Mouse (Mus musculus) lung, embryonic 14.5 days (tissue): Measurements from ENCODE around the gene Emg1. TPM values are rescaled to one million over a fixed set of nuclear protein-coding genes. Genes with fewer than 3 reads are reported as not detected.
"Not testable (repeated sequence)": the region's sequence is repeated elsewhere in the genome, so short reads cannot be mapped to it uniquely, and the experiment has no call there.

Experiments
- ATAC-seq: fragments of 200-750 bp; cut with Nextera tagmentation; 2 replicates; pipeline ENCODE4 v1.8.0; 2017; ENCODE audit warnings: mild to moderate bottlenecking, moderate TSS enrichment, moderate library complexity; ENCODE audit not compliant: insufficient read depth
- DNase-seq: peaks from one replicate; pipeline ENCODE4 v3.0.0-alpha.2; 2015
- H3K27ac ChIP-seq: fragments of 300-500 bp; sonication (generic); 2 replicates; pipeline ENCODE4 v1.5.1; 2014; ENCODE audit warnings: low read depth, mild to moderate bottlenecking, moderate library complexity
- H3K27me3 ChIP-seq: fragments of 300-500 bp; sonication (generic); 2 replicates; pipeline ENCODE4 v1.6.1; 2014; ENCODE audit warnings: low read length, control low read depth; ENCODE audit not compliant: insufficient read depth
- H3K36me3 ChIP-seq: fragments of 300-500 bp; sonication (generic); 2 replicates; pipeline ENCODE4 v1.6.1; 2014; ENCODE audit warnings: control low read depth; ENCODE audit not compliant: insufficient read depth
- H3K4me1 ChIP-seq: fragments of 300-500 bp; sonication (generic); 2 replicates; pipeline ENCODE4 v1.6.1; 2014; ENCODE audit warnings: antibody characterized with exemption, control low read depth; ENCODE audit not compliant: insufficient read depth
- H3K4me2 ChIP-seq: fragments of 300-500 bp; sonication (generic); 2 replicates; pipeline ENCODE4 v1.6.1; 2014; ENCODE audit warnings: mild to moderate bottlenecking
- H3K4me3 ChIP-seq: fragments of 300-500 bp; sonication (generic); 2 replicates; pipeline ENCODE4 v1.5.1; 2014; ENCODE audit warnings: low read depth, low read length
- H3K9ac ChIP-seq: fragments of 300-500 bp; sonication (generic); 2 replicates; pipeline ENCODE4 v1.6.1; 2014
- H3K9me3 ChIP-seq: fragments of 300-500 bp; sonication (generic); 2 replicates; pipeline ENCODE4 v1.6.1; 2016; ENCODE audit warnings: low read depth, low read length, control low read depth
- CTCF ChIP-seq: IDR thresholded peaks from 2 replicates; pipeline ENCODE4 v1.5.1; 2016; ENCODE audit warnings: antibody characterized with exemption, low read depth
- WGBS: fragments of 180-500 bp; shearing (Covaris S2); extraction: QIAGEN DNeasy Blood & Tissue Kit; methylation state at CpG from one replicate; pipeline ENCODE4 v1.1.7; 2014; 5-methylcytosine and 5-hydroxymethylcytosine counted together
- polyA plus RNA-seq: library from polyadenylated mRNA; unstranded; fragments of >200 nt; fragmentation: Nextera tagmentation; extraction: Ambion mirVana; gene quantifications from 2 replicates; pipeline ENCODE4 v1.2.1, GENCODE M21; 2014

Emg1 gene
- polyA plus RNA-seq, 1 experiment from 2014 or later = 228 TPM

GRCm38 (mm10) chr6:124688151-124688758 lies 23.7 kb downstream of the Emg1 start:
- no peak for ATAC-seq
- WGBS = 73% methylated on average over 8 of the region's 8 CpGs
- Histone ChIP-seq H3K27me3 (no peaks in the 10 kb centered on the region), H3K36me3 (no peaks in the 10 kb centered on the region), H3K9me3 (no peaks in the 10 kb centered on the region), H3K9ac (no peak overlapping the region; the same call in 1 of the 2 replicates), H3K4me1 (no peaks in the 10 kb centered on the region), H3K4me2 (no peak overlapping the region), H3K27ac (no peak overlapping the region), H3K4me3 (no peak overlapping the region)
- no peak for DNase-seq
- no peak for TF ChIP-seq CTCF

- not testable (repeated sequence) for H3K4me1 ChIP-seq, H3K9me3 ChIP-seq, ATAC-seq, H3K4me2 ChIP-seq, DNase-seq, H3K27me3 ChIP-seq, H3K4me3 ChIP-seq, H3K27ac ChIP-seq, H3K36me3 ChIP-seq, H3K9ac ChIP-seq
- WGBS = 64% methylated on average over 1 of the region's 1 CpGs
Measured at GRCm38 (mm10) chr6:124686644-124687043, 25.3 kb downstream of the Emg1 start.

- no peak overlapping the region for H3K9ac ChIP-seq
- no peaks in the 10 kb centered on the region for H3K36me3 ChIP-seq
- WGBS = 82% methylated on average over 12 of the region's 12 CpGs
- ATAC-seq (no peak), DNase-seq (no peak)
- TF ChIP-seq CTCF = no peak
- no peaks in the 10 kb centered on the region for H3K27me3 ChIP-seq
- no peak overlapping the region for H3K4me3 ChIP-seq
- H3K27ac ChIP-seq = no peak overlapping the region
- no peaks in the 10 kb centered on the region for H3K9me3 ChIP-seq
- H3K4me2 ChIP-seq = no peak overlapping the region
- H3K4me1 ChIP-seq = peaks cover 4% of the 10 kb centered on the region; the same call in 1 of the 2 replicates
Measured at GRCm38 (mm10) chr6:124685606-124686386, 26.2 kb downstream of the Emg1 start.

- peak; percentile 90 for ATAC-seq
Measured at GRCm38 (mm10) chr6:124683591-124684417, 28.2 kb downstream of the Emg1 start.

GRCm38 (mm10) chr6:124682291-124682690 lies 29.7 kb downstream of the Emg1 start:
- H3K4me2 ChIP-seq, H3K4me1 ChIP-seq, H3K36me3 ChIP-seq, DNase-seq, H3K9ac ChIP-seq, H3K27ac ChIP-seq, H3K27me3 ChIP-seq, ATAC-seq, H3K4me3 ChIP-seq, H3K9me3 ChIP-seq: not testable (repeated sequence)
- 64% methylated on average over 6 of the region's 6 CpGs for WGBS

More at GRCm38 (mm10) chr6:124683591-124684417, 28.2 kb downstream of the Emg1 start:
- DNase-seq = peak; percentile 62
- H3K27ac ChIP-seq = peak overlapping the region; percentile 42; the same call in 1 of the 2 replicates
- no peaks in the 10 kb centered on the region for H3K27me3 ChIP-seq
- no peak overlapping the region for H3K9ac ChIP-seq
- H3K4me2 ChIP-seq = no peak overlapping the region
- H3K4me3 ChIP-seq = no peak overlapping the region
- H3K4me1 ChIP-seq = peaks cover 4% of the 10 kb centered on the region; the same call in 1 of the 2 replicates
- TF ChIP-seq CTCF = no peak
- WGBS = 68% methylated on average over 14 of the region's 14 CpGs
- H3K9me3 ChIP-seq = no peaks in the 10 kb centered on the region
- no peaks in the 10 kb centered on the region for H3K36me3 ChIP-seq

GRCm38 (mm10) chr6:124679486-124679885 lies 32.5 kb downstream of the Emg1 start:
- H3K9me3 ChIP-seq = no peaks in the 10 kb centered on the region
- H3K27ac ChIP-seq = no peak overlapping the region
- no peak overlapping the region for H3K4me2 ChIP-seq
- WGBS = 88% methylated on average over 3 of the region's 3 CpGs
- DNase-seq = no peak
- no peak overlapping the region for H3K9ac ChIP-seq
- H3K4me3 ChIP-seq = no peak overlapping the region
- H3K36me3 ChIP-seq = no peaks in the 10 kb centered on the region
- no peak for ATAC-seq
- H3K4me1 ChIP-seq = peaks cover 4% of the 10 kb centered on the region; the same call in 1 of the 2 replicates
- no peaks in the 10 kb centered on the region for H3K27me3 ChIP-seq
- no peak for TF ChIP-seq CTCF

- Histone ChIP-seq H3K27ac (no peak overlapping the region), H3K27me3 (no peaks in the 10 kb centered on the region), H3K4me3 (no peak overlapping the region), H3K4me1 (peaks cover 4% of the 10 kb centered on the region; the same call in 1 of the 2 replicates), H3K9me3 (no peaks in the 10 kb centered on the region), H3K4me2 (no peak overlapping the region), H3K9ac (no peak overlapping the region), H3K36me3 (no peaks in the 10 kb centered on the region)
- 84% methylated on average over 7 of the region's 7 CpGs for WGBS
- DNase-seq (no peak), ATAC-seq (no peak)
- TF ChIP-seq CTCF = no peak
Measured at GRCm38 (mm10) chr6:124678769-124679168, 33.2 kb downstream of the Emg1 start.
